Mouse (Mus musculus) duodenum, adult 2 months (tissue): ENCODE results near the gene Klhl5. TPM values are rescaled to one million over a fixed set of nuclear protein-coding genes. Genes with fewer than 3 reads are reported as not detected.

Experiments
- polyA plus RNA-seq: library from polyadenylated mRNA; depleted of rRNA; stranded (reverse); fragments of >200 nt; gene quantifications from 2 replicates; pipeline ENCODE4 v1.2.3, GENCODE M21; 2012; ENCODE audit warnings: low replicate concordance; rRNA removed

The Klhl5 gene
- polyA plus RNA-seq = 3.1 and 4.4 TPM in 2 replicates

GRCm38 (mm10) chr5:65106876-65107772 lies at the start of gene Klhl5:
TSS of gene Klhl5 (plus strand) at chr5:65107539.

GRCm38 (mm10) chr5:65091921-65092320 lies 15.4 kb upstream of the Klhl5 start, which contains the start of gene Tmem156:
TSS of gene Tmem156 (minus strand) at chr5:65092132.

DNA sequence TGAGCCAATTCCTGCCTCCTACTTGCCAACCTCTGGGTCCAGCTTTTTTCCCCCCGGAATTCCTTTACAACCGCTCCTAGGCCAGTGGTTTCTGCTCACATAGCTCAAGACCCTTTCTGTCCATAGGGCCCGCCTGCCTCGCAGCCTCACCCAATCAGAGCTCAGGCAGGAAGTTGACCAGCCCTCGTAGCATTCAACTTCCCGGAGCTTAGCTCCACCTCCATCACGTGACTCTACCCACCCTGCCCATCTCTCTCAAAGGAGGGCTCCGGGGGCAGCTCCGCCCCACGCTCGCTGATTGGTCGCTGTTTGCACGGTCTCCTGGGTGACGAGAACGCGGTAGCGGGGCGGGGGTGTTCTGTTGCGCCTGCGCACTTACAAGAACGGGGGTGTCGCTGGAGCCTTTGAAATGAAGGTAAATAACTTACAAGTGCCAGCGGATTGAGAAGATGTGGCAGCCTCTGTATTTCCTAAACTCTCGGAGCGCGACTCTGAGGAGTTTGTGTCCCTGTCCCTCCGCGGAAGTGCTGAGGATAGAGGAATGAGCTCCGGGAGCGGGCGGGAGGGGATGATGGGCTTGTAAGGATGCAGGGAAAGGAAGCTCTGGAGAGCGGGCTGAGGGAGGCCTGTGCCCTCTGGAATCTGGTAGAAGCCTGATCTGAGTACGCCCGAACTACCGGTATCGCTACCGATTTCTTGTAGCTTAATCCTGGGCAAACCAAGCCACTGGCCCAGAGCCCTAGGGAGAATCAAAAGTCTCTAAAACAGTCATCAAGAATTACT lies 92.2 kb downstream of the Klhl5 start, which contains the start of gene Wdr19:
Gene Wdr19 (plus strand): TSS at position 351 of the 783 bp plus-strand sequence.

Other genes with a start within 250 kb of the Klhl5 start
- 0.83 and 1.5 TPM in 2 replicates for gene Tlr1, start 174.0 kb upstream of the Klhl5 start, polyA plus RNA-seq
- gene Tlr6, start 147.4 kb upstream of the Klhl5 start, polyA plus RNA-seq = 0.19 and 0.27 TPM in 2 replicates
- 6.7 and 9.0 TPM in 2 replicates for gene Fam114a1, start 137.5 kb upstream of the Klhl5 start, polyA plus RNA-seq
- 0.07 and 0.19 TPM in 2 replicates for gene Tmem156, start 15.4 kb upstream of the Klhl5 start, polyA plus RNA-seq
- gene Wdr19, start 92.2 kb downstream of the Klhl5 start, polyA plus RNA-seq = 0.27 and 0.60 TPM in 2 replicates
- 2.1 and 2.3 TPM in 2 replicates for gene Rfc1, start 228.1 kb downstream of the Klhl5 start, polyA plus RNA-seq
- gene Klb, start 240.8 kb downstream of the Klhl5 start, polyA plus RNA-seq = 0.13 and 0.42 TPM in 2 replicates